Mouse (Mus musculus) G1E (cell line): ENCODE measurements around the gene Gm42674.

Source experiments
- CTCF ChIP-seq: IDR thresholded peaks from 2 replicates; pipeline ENCODE4 v1.5.1; 2012; ENCODE audit warnings: low read depth, low read length, inconsistent platforms, mixed read lengths
- GATA1 ChIP-seq: IDR thresholded peaks from 2 replicates; pipeline ENCODE4 v1.6.1; 2012; ENCODE audit warnings: borderline replicate concordance, low read length, inconsistent platforms, mixed read lengths

GRCm38 (mm10) chr3:90555954-90556353, 45.8 kb upstream of the Gm42674 start:
- no peak for TF ChIP-seq GATA1
- TF ChIP-seq CTCF = no peak
